Mouse (Mus musculus): ENCODE measurements at regions not wholly inside any gene's neighbourhood (a gene's known extent, or its start where the extent isn't known, plus 50 kb on each side); places are given as distances from the start of the nearest gene placed in this dataset.

DNA sequence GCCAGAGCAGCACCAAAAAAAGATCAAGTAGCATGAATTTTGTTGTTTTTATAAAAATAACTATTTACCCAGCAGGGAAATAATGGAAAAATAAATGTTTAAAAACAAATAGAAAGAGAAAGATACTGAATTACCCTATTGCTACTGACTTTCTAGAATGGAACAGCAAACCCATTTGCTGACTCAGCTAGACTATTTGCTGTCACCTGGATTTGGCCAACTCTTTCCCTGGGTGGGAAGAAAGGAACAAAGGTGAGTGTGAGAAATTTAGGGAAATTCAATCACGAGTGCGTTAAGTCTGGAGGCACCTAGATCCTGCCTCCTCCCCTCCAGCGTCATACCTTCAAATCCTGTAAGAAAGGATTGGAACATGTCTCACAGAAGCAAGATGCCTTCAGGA is 110.2 kb downstream of the Tmsb4x start:
- no peak for DNase-seq (ENCODE audit: low spot score in 2 of 2)

- peak; percentile 4 to 20 for DNase-seq (ENCODE audit: low spot score in 2 of 2)
Observed at GRCm38 (mm10) chrX:167091841-167092240, 117.3 kb downstream of the Tmsb4x start.

- no peak for DNase-seq (ENCODE audit: low spot score in 2 of 2)
Observed at GRCm38 (mm10) chrX:167088930-167089329, 120.2 kb downstream of the Tmsb4x start.

GRCm38 (mm10) chrX:167088438-167088837 is 120.7 kb downstream of the Tmsb4x start:
- no peak for DNase-seq (ENCODE audit: low spot score in 2 of 2)

- DNase-seq (ENCODE audit: low spot score in 2 of 2): no peak
Observed at GRCm38 (mm10) chrX:167080821-167081220, 128.3 kb downstream of the Tmsb4x start.

- no peak for DNase-seq (ENCODE audit: low spot score in 2 of 2)
Observed at GRCm38 (mm10) chrX:167069075-167069474, 140.0 kb downstream of the Tmsb4x start.

- DNase-seq (ENCODE audit: low spot score in 2 of 2): no peak
Observed at GRCm38 (mm10) chrX:167067918-167068317, 141.2 kb downstream of the Tmsb4x start.

DNA sequence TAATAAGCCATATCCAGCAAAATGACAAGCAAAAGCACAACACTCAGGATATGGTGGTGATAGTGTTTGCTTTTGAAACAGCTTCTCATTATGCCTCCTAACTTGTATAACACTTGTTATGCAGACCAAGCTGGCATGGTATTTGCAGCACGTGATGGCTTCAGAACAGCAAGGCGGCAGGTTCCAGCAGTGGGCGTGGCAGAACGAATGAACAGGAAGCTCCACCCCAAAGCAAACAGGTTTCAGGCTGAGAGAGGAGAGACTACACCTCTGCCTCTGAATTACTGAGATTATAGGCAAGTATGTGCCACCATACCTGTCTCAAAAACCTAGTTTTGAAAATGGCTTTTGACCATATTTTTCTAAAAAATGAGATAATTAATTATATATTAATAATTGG is 145.2 kb downstream of the Tmsb4x start:
- DNase-seq (ENCODE audit: low spot score in 2 of 2): no peak

DNA sequence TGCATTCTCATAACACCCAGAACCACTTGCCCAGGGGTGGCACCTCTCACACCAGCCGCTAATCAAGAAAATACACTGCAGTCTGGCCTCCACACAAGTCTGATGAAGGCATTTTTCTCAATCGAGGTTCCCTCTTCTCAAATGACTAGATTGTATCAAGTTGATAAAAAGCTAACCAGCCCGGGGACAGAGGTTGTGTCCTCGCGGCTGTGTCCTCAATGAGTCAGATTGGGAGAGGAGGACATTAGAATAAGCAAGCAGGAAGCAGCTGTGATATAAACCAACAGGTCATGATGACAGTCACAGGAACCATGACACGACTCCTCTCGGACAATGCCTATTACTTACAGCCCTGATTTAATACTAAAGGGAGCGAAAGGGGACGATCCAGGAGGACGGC is 156.7 kb downstream of the Tmsb4x start:
- no peak for DNase-seq (ENCODE audit: low spot score in 2 of 2)

DNA sequence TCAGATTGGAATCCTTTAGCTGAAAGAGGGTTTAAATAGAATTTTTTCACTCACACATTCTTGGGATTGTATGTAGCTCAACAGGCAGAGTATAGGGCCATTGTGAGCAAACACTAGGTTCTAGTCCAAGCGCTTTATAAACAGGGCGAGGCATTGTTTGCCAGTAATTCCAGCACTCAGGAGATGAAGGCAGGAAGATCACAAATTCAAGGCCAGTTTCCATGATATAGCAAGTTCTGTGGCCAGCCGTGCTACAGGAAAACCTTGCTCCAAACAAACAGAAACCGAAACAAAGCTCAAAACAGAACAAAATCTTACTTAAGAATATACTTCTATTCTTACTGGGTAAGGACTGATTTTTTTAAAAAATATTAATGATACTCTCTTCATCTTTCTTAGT is 159.0 kb downstream of the Tmsb4x start:
- no peak for DNase-seq (ENCODE audit: low spot score in 2 of 2)

DNA sequence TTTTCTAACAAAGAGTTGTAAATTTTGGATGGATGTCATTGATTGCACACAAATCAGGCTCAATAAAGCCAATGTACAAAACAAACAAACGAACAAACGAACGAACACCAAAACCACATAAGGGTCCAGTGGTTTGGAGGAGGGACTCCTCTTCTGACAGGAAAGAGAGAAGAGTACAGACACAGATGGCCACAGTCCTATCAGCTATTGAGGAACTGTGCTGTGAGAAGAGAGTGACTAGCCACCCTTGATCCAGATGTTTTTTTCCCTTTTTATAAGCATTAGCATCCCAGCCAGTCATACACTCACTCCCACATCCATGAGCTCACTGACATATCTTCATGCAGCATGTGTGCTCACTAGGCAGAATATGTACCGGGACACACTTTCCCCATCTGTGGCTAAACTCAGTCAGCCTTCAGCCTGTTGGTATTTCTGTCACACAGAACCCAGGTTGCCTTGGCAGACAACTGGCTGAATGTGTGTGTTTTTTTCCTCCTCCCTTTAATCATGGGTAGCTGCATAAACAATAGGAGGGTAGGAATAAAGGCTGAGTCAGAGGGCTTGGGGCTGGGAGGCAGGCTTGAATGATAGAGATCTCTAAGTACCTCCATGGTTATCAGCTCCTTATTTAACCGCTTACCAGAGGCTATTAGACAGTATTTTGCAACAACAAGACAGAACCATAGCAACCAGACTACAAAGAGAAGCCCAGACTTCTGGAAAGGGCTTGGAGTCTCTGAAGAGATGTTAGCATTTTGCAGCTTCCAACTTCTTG is 159.7 kb downstream of the Tmsb4x start:
- DNase-seq (ENCODE audit: low spot score in 2 of 2): no peak

- DNase-seq (ENCODE audit: low spot score in 2 of 2): no peak
Observed at GRCm38 (mm10) chrX:167037971-167038370, 171.1 kb downstream of the Tmsb4x start.

DNA sequence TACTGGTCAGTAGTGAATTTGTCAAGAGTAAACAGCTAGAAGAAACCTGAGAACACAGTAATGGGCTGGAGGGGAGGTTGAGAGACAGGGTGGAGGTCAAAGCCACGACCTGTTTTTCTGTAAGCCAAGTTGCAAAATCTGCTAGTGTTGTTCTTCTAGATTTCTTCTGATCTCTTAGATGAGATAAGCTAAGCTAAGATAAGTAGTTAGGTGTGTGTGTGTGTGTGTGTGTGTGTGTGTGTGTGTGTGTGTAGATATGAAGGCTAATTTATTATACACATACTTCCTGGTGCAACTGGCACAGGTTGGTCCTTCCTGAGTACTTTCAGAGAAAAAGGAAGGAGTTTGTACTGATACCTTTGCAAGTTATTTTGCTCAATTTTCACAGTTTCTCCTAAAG is 172.8 kb downstream of the Tmsb4x start:
- DNase-seq (ENCODE audit: low spot score in 2 of 2): no peak

DNA sequence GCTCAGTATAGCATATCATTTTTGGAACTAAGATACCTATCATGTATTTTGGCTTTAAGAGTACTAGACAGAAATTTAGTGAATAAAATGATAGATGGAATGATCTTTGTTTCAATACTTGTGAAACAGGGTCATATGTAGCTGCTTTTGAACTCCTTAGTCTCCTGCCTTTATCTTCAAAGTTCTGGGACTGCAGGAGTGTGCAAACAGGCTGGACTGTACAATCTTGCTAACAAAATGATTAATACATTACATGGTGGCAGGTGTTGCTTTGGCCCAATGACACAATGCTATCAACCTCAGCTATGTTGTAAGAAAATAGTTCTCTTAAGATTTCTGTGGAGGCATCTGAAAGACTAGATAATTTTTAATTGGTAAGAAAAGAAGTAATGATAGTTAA is 173.5 kb downstream of the Tmsb4x start:
- DNase-seq (ENCODE audit: low spot score in 2 of 2): no peak

DNA sequence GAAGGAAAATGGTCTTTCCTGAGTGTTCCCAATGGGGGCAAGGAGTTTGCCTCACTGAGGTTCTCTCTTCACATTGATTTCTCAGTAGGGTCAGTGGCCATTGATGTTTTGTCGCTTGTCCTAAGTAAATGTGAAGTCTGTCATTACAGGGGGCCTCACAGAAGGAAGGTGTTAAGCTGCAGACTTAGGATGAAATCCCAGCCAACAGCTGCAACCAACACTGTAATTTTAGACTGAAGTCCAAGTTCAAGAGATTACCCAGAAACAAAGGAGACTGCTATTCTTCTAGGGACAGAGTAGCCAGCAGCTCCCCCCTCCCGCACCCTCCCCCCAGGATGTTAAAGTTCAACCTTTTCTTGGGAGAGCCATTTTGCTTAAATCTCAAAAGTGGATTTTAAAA is 176.0 kb downstream of the Tmsb4x start:
- DNase-seq (ENCODE audit: low spot score in 2 of 2): no peak

DNA sequence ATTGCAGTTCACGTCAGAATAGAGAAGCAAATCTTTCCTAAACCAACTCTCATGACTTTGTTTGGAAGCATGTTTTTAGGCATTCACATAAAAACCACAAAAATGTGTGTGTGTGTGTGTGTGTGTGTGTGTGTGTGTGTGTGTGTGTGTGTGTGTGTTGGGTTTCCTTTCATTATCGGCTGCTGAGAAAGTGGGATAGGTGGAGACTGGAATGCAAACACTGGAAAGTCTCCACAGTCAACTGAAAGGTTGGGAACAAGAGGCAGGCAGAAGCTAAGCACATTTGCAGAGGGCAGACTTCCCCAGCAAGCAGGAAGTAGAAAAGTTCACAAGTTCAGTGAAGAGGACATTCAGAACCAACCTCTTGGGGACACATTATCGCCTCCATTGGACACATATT is 176.5 kb downstream of the Tmsb4x start:
- DNase-seq (ENCODE audit: low spot score in 2 of 2): no peak

DNA sequence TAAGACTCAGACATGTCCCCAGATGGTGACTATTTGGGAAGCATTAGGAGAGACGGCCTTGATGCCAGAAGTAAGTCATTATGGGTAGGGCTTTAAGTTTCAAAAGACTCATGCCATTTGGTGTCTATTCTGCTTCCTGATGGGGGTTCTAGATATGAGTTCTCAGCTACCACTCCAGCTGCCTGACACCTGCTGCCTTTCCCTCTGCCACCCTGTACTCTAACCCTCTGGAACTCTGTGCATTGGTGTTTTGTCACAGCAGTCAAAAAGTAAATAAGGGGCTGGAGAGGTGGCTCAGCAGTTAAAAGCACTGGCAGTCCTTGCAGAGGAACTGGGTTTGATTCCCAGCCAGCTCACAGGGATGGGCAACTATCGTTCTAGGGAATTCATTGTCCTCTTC is 177.6 kb downstream of the Tmsb4x start:
- no peak for DNase-seq (ENCODE audit: low spot score in 2 of 2)

DNA sequence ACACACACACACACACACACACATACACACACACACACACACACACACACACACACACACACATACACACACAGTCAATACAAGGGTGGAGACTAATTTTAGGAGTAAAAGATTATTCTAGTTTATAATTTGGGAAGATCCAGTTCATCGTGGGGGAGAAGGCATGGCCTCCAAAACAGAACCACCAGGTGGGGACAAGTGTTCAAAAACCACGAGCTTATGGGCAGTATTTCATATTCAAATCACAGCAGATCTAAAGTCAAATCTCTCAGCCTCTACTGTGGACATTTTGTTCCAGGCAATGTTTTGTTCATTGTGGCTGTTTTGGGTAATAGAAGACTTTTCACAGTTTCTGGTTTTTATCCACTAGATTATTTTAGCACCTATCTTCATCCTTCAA is 193.5 kb downstream of the Tmsb4x start:
- DNase-seq (ENCODE audit: low spot score in 2 of 2): no peak

DNA sequence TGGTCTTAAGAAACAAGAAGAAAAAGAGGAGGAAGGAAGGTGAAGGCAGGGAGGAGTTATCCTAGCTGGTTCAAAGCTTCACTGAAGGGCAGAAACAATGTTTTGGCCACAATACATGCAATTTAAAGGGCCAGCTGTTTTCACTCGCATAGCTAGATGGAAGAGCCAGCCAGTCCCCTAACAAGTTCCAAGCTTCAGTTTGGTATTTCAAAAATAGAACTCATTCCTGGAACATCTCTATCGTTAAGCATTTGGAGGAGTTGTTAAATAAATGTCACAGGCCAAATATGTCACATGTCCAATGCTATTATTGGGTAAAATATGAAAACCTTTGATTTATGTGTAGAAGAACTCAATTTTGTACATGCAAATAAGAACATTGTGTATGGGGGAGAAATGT is 194.8 kb downstream of the Tmsb4x start:
- no peak for DNase-seq (ENCODE audit: low spot score in 2 of 2)

GRCm38 (mm10) chrX:167012891-167013290 is 196.2 kb downstream of the Tmsb4x start:
- DNase-seq (ENCODE audit: low spot score in 2 of 2): no peak

DNA sequence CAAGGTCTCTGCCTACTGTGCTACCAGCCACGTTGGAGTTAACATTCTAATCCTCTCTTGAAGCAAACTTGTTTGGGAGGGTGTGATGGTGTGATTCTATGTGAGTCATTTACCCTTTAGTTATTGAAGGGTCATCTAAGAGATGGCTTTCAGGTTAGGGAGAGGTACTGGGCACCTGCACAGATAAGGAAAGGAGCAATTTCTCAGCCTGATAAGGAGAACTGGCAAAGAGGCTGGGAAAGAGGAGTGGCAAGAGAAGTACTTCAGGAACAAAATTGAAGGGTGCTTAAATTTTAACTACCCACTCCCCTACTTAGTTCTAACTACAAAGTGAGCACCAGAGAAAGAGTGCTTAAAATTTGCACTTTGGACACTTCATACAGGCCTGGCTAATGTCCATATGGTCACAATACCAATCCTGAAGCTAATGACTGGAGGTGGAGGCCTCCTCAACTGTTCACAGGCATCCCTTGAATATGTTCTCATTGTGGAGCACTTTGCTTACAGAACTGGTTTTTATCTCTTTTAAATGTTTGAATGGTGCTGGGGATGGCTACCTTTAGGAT is 197.1 kb downstream of the Tmsb4x start:
- DNase-seq (ENCODE audit: low spot score in 2 of 2): no peak

- no peak for DNase-seq (ENCODE audit: low spot score in 2 of 2)
Observed at GRCm38 (mm10) chrX:166995855-166996254, 213.3 kb downstream of the Tmsb4x start.

GRCm38 (mm10) chrX:166981003-166981402 is 228.1 kb downstream of the Tmsb4x start:
- no peak for DNase-seq (ENCODE audit: low spot score in 2 of 2)

All from adrenal gland, adult 18-20 months (tissue).